Mouse (Mus musculus) cortical plate, adult 2 months (tissue): Measurements from ENCODE around the gene Nln.

ENCODE experiments used
- CTCF ChIP-seq: fragments of 200-500 bp; IDR thresholded peaks from 2 replicates; pipeline ENCODE4 v1.5.1; 2011; ENCODE audit warnings: mild to moderate bottlenecking, control low read depth, low read length; ENCODE audit not compliant: insufficient read depth; ENCODE audit errors: extremely low read depth
- POLR2A ChIP-seq: fragments of 200-500 bp; IDR thresholded peaks from 2 replicates; pipeline ENCODE4 v1.6.1; 2011; ENCODE audit warnings: mild to moderate bottlenecking, low read length, control low read depth; ENCODE audit not compliant: insufficient read depth; ENCODE audit errors: extremely low read depth

GRCm38 (mm10) chr13:104023356-104023911 lies 86.0 kb downstream of the Nln start:
- TF ChIP-seq POLR2A (no peak), CTCF (no peak)
